Mouse (Mus musculus): ENCODE data around the gene Glyctk. TPM values are rescaled to one million over a fixed set of nuclear protein-coding genes. Genes with fewer than 3 reads are reported as not detected.
A peak's percentile ranks its signal among the peaks of the same experiment; 100 is the strongest.

Gene Glyctk
- polyA plus RNA-seq, 1 experiment: 17.6 TPM

- Histone ChIP-seq H3K4me3 (ENCODE audit: control insufficient read depth, low read depth, low read length) (no peak overlapping the region), H3K36me3 (ENCODE audit: control insufficient read depth, insufficient read depth, low read length) (no peaks in the 10 kb centered on the region; the same call in none of the 2 replicates), H3K4me1 (ENCODE audit: control insufficient read depth, insufficient read depth, low read length) (peaks cover 5% of the 10 kb centered on the region), H3K27ac (ENCODE audit: control insufficient read depth, insufficient read depth, low read depth, low read length) (no peak overlapping the region), H3K27me3 (ENCODE audit: control insufficient read depth, insufficient read depth, low read length) (no peaks in the 10 kb centered on the region)
- TF ChIP-seq POLR2A (IDR thresholded peaks at IDR 0.05; ENCODE audit: control insufficient read depth, low read depth, low read length) (no peak), CTCF (IDR thresholded peaks at IDR 0.05; ENCODE audit: control insufficient read depth, insufficient read depth, insufficient replicate concordance, low read depth, low read length) (no peak)
These were observed 19.9 kb upstream of the Glyctk start for GRCm38 (mm10) chr9:106177799-106178198.

GRCm38 (mm10) chr9:106176769-106177168, 18.8 kb upstream of the Glyctk start:
- TF ChIP-seq POLR2A (IDR thresholded peaks at IDR 0.05; ENCODE audit: control insufficient read depth, low read depth, low read length) (no peak), CTCF (IDR thresholded peaks at IDR 0.05; ENCODE audit: control insufficient read depth, insufficient read depth, insufficient replicate concordance, low read depth, low read length) (no peak)
- Histone ChIP-seq H3K4me3 (ENCODE audit: control insufficient read depth, low read depth, low read length) (no peak overlapping the region), H3K4me1 (ENCODE audit: control insufficient read depth, insufficient read depth, low read length) (peaks cover 5% of the 10 kb centered on the region), H3K36me3 (ENCODE audit: control insufficient read depth, insufficient read depth, low read length) (no peaks in the 10 kb centered on the region; the same call in none of the 2 replicates), H3K27me3 (ENCODE audit: control insufficient read depth, insufficient read depth, low read length) (no peaks in the 10 kb centered on the region), H3K27ac (ENCODE audit: control insufficient read depth, insufficient read depth, low read depth, low read length) (no peak overlapping the region)

- TF ChIP-seq POLR2A (IDR thresholded peaks at IDR 0.05; ENCODE audit: control insufficient read depth, low read depth, low read length) (no peak), CTCF (IDR thresholded peaks at IDR 0.05; ENCODE audit: control insufficient read depth, insufficient read depth, insufficient replicate concordance, low read depth, low read length) (no peak)
- H3K4me3 ChIP-seq (ENCODE audit: control insufficient read depth, low read depth, low read length): no peak overlapping the region
- no peaks in the 10 kb centered on the region; the same call in none of the 2 replicates for H3K36me3 ChIP-seq (ENCODE audit: control insufficient read depth, insufficient read depth, low read length)
- no peaks in the 10 kb centered on the region for H3K27me3 ChIP-seq (ENCODE audit: control insufficient read depth, insufficient read depth, low read length)
- H3K4me1 ChIP-seq (ENCODE audit: control insufficient read depth, insufficient read depth, low read length): peaks cover 9% of the 10 kb centered on the region
- H3K27ac ChIP-seq (ENCODE audit: control insufficient read depth, insufficient read depth, low read depth, low read length): no peak overlapping the region
These were observed 17.7 kb upstream of the Glyctk start for GRCm38 (mm10) chr9:106175552-106176200.

GRCm38 (mm10) chr9:106173363-106173762, 15.4 kb upstream of the Glyctk start:
- H3K27me3 ChIP-seq (ENCODE audit: control insufficient read depth, insufficient read depth, low read length): no peaks in the 10 kb centered on the region
- no peak overlapping the region for H3K4me3 ChIP-seq (ENCODE audit: control insufficient read depth, low read depth, low read length)
- TF ChIP-seq CTCF (IDR thresholded peaks at IDR 0.05; ENCODE audit: control insufficient read depth, insufficient read depth, insufficient replicate concordance, low read depth, low read length): no peak
- TF ChIP-seq POLR2A (IDR thresholded peaks at IDR 0.05; ENCODE audit: control insufficient read depth, low read depth, low read length): no peak
- no peak overlapping the region for H3K27ac ChIP-seq (ENCODE audit: control insufficient read depth, insufficient read depth, low read depth, low read length)
- H3K36me3 ChIP-seq (ENCODE audit: control insufficient read depth, insufficient read depth, low read length): no peaks in the 10 kb centered on the region; the same call in none of the 2 replicates
- H3K4me1 ChIP-seq (ENCODE audit: control insufficient read depth, insufficient read depth, low read length): peaks cover 19% of the 10 kb centered on the region

- TF ChIP-seq CTCF (IDR thresholded peaks at IDR 0.05; ENCODE audit: control insufficient read depth, insufficient read depth, insufficient replicate concordance, low read depth, low read length) (no peak), POLR2A (IDR thresholded peaks at IDR 0.05; ENCODE audit: control insufficient read depth, low read depth, low read length) (no peak)
- Histone ChIP-seq H3K36me3 (ENCODE audit: control insufficient read depth, insufficient read depth, low read length) (no peaks in the 10 kb centered on the region; the same call in 1 of the 2 replicates), H3K4me1 (ENCODE audit: control insufficient read depth, insufficient read depth, low read length) (peaks cover 19% of the 10 kb centered on the region), H3K27ac (ENCODE audit: control insufficient read depth, insufficient read depth, low read depth, low read length) (no peak overlapping the region), H3K27me3 (ENCODE audit: control insufficient read depth, insufficient read depth, low read length) (no peaks in the 10 kb centered on the region), H3K4me3 (ENCODE audit: control insufficient read depth, low read depth, low read length) (no peak overlapping the region)
These were observed 14.6 kb upstream of the Glyctk start for GRCm38 (mm10) chr9:106172527-106172926.

GRCm38 (mm10) chr9:106171346-106172158, 13.6 kb upstream of the Glyctk start:
- peak overlapping the region; percentile 97 for H3K27ac ChIP-seq (ENCODE audit: control insufficient read depth, insufficient read depth, low read depth, low read length)
- TF ChIP-seq POLR2A (IDR thresholded peaks at IDR 0.05; ENCODE audit: control insufficient read depth, low read depth, low read length): peak; percentile 45; the same call in 1 of the 2 replicates
- TF ChIP-seq CTCF (IDR thresholded peaks at IDR 0.05; ENCODE audit: control insufficient read depth, insufficient read depth, insufficient replicate concordance, low read depth, low read length): no peak

More at GRCm38 (mm10) chr9:106171346-106172158, 13.6 kb upstream of the Glyctk start:
- Histone ChIP-seq H3K4me3 (ENCODE audit: control insufficient read depth, low read depth, low read length) (peak overlapping the region; percentile 97), H3K4me1 (ENCODE audit: control insufficient read depth, insufficient read depth, low read length) (peaks cover 19% of the 10 kb centered on the region), H3K27me3 (ENCODE audit: control insufficient read depth, insufficient read depth, low read length) (no peaks in the 10 kb centered on the region), H3K36me3 (ENCODE audit: control insufficient read depth, insufficient read depth, low read length) (no peaks in the 10 kb centered on the region; the same call in 1 of the 2 replicates)
